Mouse (Mus musculus): ENCODE measurements around the gene Zfp593. TPM values are rescaled to one million over a fixed set of nuclear protein-coding genes. Genes with fewer than 3 reads are reported as not detected.
A peak's percentile ranks its signal among the peaks of the same experiment; 100 is the strongest.
"Not testable (repeated sequence)": the region's sequence is repeated elsewhere in the genome, so short reads cannot be mapped to it uniquely, and the experiment has no call there.

Gene Zfp593
- polyA plus RNA-seq, 1 experiment from 2014 or later, result 9.1 TPM

DNA sequence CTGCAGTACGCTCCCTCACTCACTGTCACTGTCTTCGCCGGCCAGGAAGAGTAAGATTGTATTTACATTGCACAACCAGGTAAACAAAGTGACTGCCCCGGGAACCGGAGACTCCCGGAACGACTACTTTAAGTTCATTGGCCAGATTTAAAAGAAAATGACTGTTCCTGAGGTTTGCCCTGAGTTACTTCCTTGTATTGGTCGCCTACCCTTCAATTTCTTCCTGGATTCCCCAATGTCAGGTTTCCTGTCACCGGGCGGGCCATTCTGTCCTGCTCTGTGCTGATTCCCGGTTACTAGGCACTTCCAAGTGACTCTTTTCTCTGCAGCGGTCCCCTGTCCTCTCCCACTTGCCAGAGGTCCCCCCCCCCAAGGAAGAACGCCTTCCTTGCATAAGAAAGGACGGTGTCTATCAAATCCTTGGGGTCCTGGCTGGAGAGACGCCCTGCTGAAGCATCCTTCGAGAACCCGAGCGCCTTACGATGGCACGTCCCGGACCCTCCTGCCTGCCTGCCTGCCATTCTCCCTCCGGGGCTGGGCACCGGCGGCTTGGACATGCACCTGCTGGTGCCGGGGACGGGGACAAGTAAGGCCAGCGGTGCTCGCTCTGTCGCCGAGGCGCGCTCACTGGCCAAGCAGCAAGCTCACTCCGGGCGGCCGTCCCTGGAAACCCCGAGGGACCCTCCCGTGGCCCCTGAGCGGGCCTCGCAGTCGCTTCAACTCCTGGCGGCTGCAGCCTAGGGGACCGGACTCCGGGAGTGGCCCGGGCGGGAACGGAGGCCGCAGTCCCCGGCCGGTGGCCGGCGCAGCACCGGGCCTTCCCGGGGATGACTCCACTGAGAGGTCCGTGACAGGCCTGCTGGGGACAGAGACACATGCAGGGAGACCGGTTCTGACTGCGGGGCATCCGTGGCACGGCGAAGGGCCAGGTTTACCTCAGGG is 41.1 kb upstream of the Zfp593 start:
- ATAC-seq (ENCODE audit: insufficient number of reproducible peaks, insufficient read depth, low FRiP score, low read depth), result peak; percentile 44
- Histone ChIP-seq H3K4me2 (ENCODE audit: low read length) (peak overlapping the region; percentile 80), H3K9me3 (ENCODE audit: control insufficient read depth, low read length) (no peaks in the 10 kb centered on the region), H3K36me3 (ENCODE audit: control insufficient read depth, insufficient read depth, low read length) (peaks cover 29% of the 10 kb centered on the region), H3K4me3 (ENCODE audit: control insufficient read depth in 1 of 2, insufficient read depth in 1 of 2, low read depth in 1 of 2, low read length in 2 of 2) (peak overlapping the region; percentile 90 to 99), H3K4me1 (ENCODE audit: control insufficient read depth in 2 of 2, insufficient read depth in 2 of 2, low read length in 2 of 2) (peaks cover 4 to 31% of the 10 kb centered on the region in 2 experiments), H3K27ac (replicated peaks in 1 of 2; ENCODE audit: control insufficient read depth in 1 of 2, insufficient read depth in 1 of 2, low read depth in 2 of 2, low read length in 2 of 2) (peak overlapping the region; percentile 61 to 100), H3K9ac (ENCODE audit: low read length) (peak overlapping the region; percentile 99), H3K27me3 (ENCODE audit: control insufficient read depth, insufficient read depth, low read length) (no peaks in the 10 kb centered on the region)
- WGBS, result 4% methylated on average over 57 of the region's 59 CpGs

DNA sequence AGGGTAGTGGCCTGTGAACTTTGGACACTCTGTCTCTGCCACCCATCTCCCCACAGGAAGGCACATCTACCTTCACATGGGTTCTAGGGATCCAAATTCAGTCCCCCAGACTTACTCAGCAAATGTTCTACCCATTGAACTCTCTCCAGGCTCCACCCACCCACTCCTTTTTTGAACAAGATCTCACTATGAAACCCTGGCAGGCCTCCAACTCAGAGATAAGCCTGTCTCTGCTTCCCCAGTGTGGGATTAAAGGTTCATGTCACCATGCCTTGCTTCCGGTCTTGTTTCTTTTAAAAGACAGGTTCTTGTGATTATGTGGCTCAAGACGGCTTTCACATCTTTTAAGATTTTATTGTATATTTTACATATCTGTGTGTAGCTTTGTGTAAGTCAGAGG is 39.5 kb upstream of the Zfp593 start:
- WGBS, result 27% methylated on average over 2 of the region's 2 CpGs
- no peak for ATAC-seq (ENCODE audit: insufficient number of reproducible peaks, insufficient read depth, low FRiP score, low read depth)
- no peak overlapping the region for H3K4me2 ChIP-seq (ENCODE audit: low read length)

DNA sequence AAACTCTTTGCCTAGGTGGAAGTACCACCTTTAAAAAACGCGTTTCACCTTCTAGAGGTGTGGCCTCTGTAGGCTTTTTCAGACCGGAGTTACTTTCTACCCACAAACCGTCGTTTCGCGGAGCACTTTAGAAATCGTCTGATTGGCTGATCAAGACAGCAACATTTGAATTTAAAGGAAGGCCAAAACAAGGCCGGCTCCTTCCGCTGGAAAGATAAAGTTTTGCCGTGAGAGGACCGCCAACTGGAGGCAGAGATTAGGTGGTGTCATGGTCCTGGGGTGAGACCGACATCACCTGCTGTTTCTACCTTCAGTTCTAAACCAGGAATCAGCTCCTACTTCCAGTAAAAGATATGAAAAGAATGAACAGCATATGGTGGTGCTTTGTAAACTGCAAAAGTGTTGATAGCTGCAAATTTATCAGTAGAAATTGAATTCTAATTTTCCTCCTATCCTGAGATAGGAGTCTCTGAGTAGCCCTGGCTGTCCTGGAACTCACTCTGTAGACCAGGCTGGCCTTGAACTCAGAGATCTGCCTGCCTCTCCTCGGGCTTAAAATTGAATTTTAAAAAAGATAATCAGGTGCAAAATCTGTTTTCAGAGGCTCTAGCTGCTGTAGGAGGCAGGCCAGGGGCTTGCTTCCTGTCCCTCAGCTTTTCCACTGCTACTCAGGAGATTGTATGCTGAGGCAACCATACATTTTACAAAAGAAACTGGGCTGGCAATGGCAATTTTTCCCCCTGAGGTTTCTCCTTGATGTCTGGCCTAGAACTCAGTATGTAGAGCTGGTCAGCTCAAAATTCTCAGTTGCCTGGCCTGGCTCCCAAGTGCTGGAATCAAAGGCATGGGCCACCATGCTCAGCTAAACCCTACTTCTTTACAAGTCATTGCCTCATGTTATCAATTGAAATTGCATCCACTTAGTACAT is 28.3 kb upstream of the Zfp593 start:
- peak overlapping the region in 1 of 2 experiments; percentile 41; a peak in 1 of 4 replicates for H3K27ac ChIP-seq (replicated peaks in 1 of 2; ENCODE audit: control insufficient read depth in 1 of 2, insufficient read depth in 1 of 2, low read depth in 2 of 2, low read length in 2 of 2)
- no peak for ATAC-seq (ENCODE audit: insufficient number of reproducible peaks, insufficient read depth, low FRiP score, low read depth)
- 1% methylated on average over 14 of the region's 14 CpGs for WGBS

More for the DNA sequence above, 39.5 kb upstream of the Zfp593 start:
- Histone ChIP-seq H3K4me1 (ENCODE audit: control insufficient read depth in 2 of 2, insufficient read depth in 2 of 2, low read length in 2 of 2) (peaks cover 4 to 29% of the 10 kb centered on the region in 2 experiments), H3K9me3 (ENCODE audit: control insufficient read depth, low read length) (no peaks in the 10 kb centered on the region), H3K36me3 (ENCODE audit: control insufficient read depth, insufficient read depth, low read length) (peaks cover 43% of the 10 kb centered on the region), H3K9ac (ENCODE audit: low read length) (no peak overlapping the region), H3K27me3 (ENCODE audit: control insufficient read depth, insufficient read depth, low read length) (no peaks in the 10 kb centered on the region), H3K27ac (replicated peaks in 1 of 2; ENCODE audit: control insufficient read depth in 1 of 2, insufficient read depth in 1 of 2, low read depth in 2 of 2, low read length in 2 of 2) (no peak overlapping the region), H3K4me3 (ENCODE audit: control insufficient read depth in 1 of 2, insufficient read depth in 1 of 2, low read depth in 1 of 2, low read length in 2 of 2) (no peak overlapping the region)

DNA sequence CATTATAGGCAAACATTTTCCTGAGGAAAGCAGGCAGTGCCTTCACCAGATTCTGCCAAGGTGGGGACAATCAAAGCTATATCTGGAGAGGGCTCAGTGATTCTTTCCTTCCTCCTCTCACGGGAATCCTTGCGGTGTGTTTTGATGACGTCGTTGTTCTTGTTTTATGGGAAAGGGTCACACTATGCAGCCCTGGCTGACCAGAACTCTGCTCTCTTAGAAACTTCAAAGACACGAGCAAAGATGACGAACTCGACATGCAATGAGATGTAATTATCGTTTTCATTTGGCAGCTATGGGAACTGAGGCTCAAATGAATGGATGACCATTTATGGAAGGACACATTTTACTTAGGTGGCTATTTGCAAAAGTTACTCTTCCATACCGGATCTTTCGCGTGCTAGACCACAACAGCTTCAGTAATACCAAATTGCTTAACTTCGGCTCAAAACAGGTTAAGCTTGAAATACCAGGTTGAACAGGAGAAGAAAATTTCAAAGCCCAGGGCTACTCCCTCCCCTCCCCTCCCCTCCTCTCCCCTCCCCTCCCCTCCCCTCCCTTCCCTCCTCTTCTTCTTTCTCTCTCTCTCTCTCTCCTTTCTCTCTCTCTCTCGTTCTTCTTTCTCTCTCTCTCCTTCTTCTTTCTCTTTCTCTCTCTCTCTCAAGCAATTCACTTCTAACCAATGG is 27.5 kb upstream of the Zfp593 start:
- peak overlapping the region; percentile 65 for H3K4me2 ChIP-seq (ENCODE audit: low read length)
- no peak overlapping the region for H3K27ac ChIP-seq (replicated peaks in 1 of 2; ENCODE audit: control insufficient read depth in 1 of 2, insufficient read depth in 1 of 2, low read depth in 2 of 2, low read length in 2 of 2)
- H3K27me3 ChIP-seq (ENCODE audit: control insufficient read depth, insufficient read depth, low read length), result no peaks in the 10 kb centered on the region
- peak overlapping the region; percentile 19 to 22 for H3K4me3 ChIP-seq (ENCODE audit: control insufficient read depth in 1 of 2, insufficient read depth in 1 of 2, low read depth in 1 of 2, low read length in 2 of 2)
- peaks cover 19% of the 10 kb centered on the region for H3K36me3 ChIP-seq (ENCODE audit: control insufficient read depth, insufficient read depth, low read length)
- no peak for ATAC-seq (ENCODE audit: insufficient number of reproducible peaks, insufficient read depth, low FRiP score, low read depth)
- no peaks in the 10 kb centered on the region for H3K9me3 ChIP-seq (ENCODE audit: control insufficient read depth, low read length)
- peak overlapping the region; percentile 55; the same call in 1 of the 2 replicates for H3K9ac ChIP-seq (ENCODE audit: low read length)
- peaks cover 7 to 8% of the 10 kb centered on the region in 2 experiments; a peak in 3 of 4 replicates for H3K4me1 ChIP-seq (ENCODE audit: control insufficient read depth in 2 of 2, insufficient read depth in 2 of 2, low read length in 2 of 2)
- 14% methylated on average over 12 of the region's 13 CpGs for WGBS

More for the DNA sequence above, 28.3 kb upstream of the Zfp593 start:
- Histone ChIP-seq H3K27me3 (ENCODE audit: control insufficient read depth, insufficient read depth, low read length) (no peaks in the 10 kb centered on the region), H3K4me3 (ENCODE audit: control insufficient read depth in 1 of 2, insufficient read depth in 1 of 2, low read depth in 1 of 2, low read length in 2 of 2) (peak overlapping the region; percentile 19 to 22), H3K4me1 (ENCODE audit: control insufficient read depth in 2 of 2, insufficient read depth in 2 of 2, low read length in 2 of 2) (peaks cover 7 to 8% of the 10 kb centered on the region in 2 experiments; a peak in 3 of 4 replicates), H3K9me3 (ENCODE audit: control insufficient read depth, low read length) (no peaks in the 10 kb centered on the region), H3K9ac (ENCODE audit: low read length) (peak overlapping the region; percentile 55; the same call in 1 of the 2 replicates), H3K4me2 (ENCODE audit: low read length) (peak overlapping the region; percentile 65), H3K36me3 (ENCODE audit: control insufficient read depth, insufficient read depth, low read length) (peaks cover 27% of the 10 kb centered on the region)

DNA sequence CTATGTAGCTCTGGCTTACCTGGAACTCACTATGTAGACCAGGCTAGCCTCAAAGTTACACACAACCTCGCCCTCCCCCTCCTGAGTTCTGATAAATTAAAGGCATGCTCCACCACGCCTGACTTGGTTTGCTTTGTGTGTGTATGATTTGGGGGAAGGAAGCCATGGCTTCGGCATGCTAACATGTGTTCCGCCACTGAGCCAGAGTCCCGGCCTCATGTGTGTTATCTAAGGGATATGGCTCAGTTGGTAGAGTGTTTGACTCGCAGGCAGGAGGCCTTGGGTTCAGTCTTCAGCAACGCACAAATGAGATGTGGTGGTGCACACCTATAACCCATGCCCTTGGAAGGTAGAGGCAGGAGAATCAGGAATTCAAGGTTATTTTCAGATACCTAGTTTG is 26.6 kb upstream of the Zfp593 start:
- H3K9ac ChIP-seq (ENCODE audit: low read length), result no peak overlapping the region
- ATAC-seq (ENCODE audit: insufficient number of reproducible peaks, insufficient read depth, low FRiP score, low read depth), result no peak
- H3K9me3 ChIP-seq (ENCODE audit: control insufficient read depth, low read length), result no peaks in the 10 kb centered on the region
- no peaks in the 10 kb centered on the region for H3K27me3 ChIP-seq (ENCODE audit: control insufficient read depth, insufficient read depth, low read length)
- peaks cover 10% of the 10 kb centered on the region for H3K36me3 ChIP-seq (ENCODE audit: control insufficient read depth, insufficient read depth, low read length)
- H3K4me2 ChIP-seq (ENCODE audit: low read length), result no peak overlapping the region
- H3K27ac ChIP-seq (replicated peaks in 1 of 2; ENCODE audit: control insufficient read depth in 1 of 2, insufficient read depth in 1 of 2, low read depth in 2 of 2, low read length in 2 of 2), result no peak overlapping the region
- H3K4me3 ChIP-seq (ENCODE audit: control insufficient read depth in 1 of 2, insufficient read depth in 1 of 2, low read depth in 1 of 2, low read length in 2 of 2), result no peak overlapping the region
- H3K4me1 ChIP-seq (ENCODE audit: control insufficient read depth in 2 of 2, insufficient read depth in 2 of 2, low read length in 2 of 2), result peaks cover 7 to 8% of the 10 kb centered on the region in 2 experiments; a peak in 3 of 4 replicates
- WGBS, result 82% methylated on average over 7 of the region's 7 CpGs

DNA sequence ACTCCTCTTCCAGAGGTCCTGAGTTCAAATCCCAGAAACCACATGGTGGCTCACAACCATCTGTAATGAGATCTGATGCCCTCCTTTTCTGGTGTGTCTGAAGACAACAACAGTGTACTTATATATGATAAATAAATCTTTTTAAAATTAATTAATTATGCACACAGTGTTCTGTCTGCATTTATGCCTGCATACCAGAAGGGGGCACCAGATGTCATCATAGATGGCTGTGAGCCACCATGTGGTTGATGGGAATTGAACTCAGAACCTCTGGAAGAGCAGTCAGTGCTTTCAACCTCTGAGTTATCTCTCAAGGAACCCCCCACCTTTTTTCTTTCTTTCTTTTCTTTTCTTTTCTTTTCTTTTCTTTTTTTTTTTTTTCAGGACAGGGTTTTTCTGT is 24.2 kb upstream of the Zfp593 start:
- not testable (repeated sequence) for ATAC-seq (ENCODE audit: insufficient number of reproducible peaks, insufficient read depth, low FRiP score, low read depth); H3K4me2 ChIP-seq (ENCODE audit: low read length); H3K9ac ChIP-seq (ENCODE audit: low read length); H3K4me1 ChIP-seq (ENCODE audit: control insufficient read depth in 2 of 2, insufficient read depth in 2 of 2, low read length in 2 of 2); H3K9me3 ChIP-seq (ENCODE audit: control insufficient read depth, low read length); H3K4me3 ChIP-seq (ENCODE audit: control insufficient read depth in 1 of 2, insufficient read depth in 1 of 2, low read depth in 1 of 2, low read length in 2 of 2); H3K36me3 ChIP-seq (ENCODE audit: control insufficient read depth, insufficient read depth, low read length); H3K27me3 ChIP-seq (ENCODE audit: control insufficient read depth, insufficient read depth, low read length); H3K27ac ChIP-seq (replicated peaks in 1 of 2; ENCODE audit: control insufficient read depth in 1 of 2, insufficient read depth in 1 of 2, low read depth in 2 of 2, low read length in 2 of 2)
